Mouse (Mus musculus) cerebellum, postnatal 10 days (tissue): Measurements from ENCODE around the gene Crb3.

Experiments used
- DNase-seq, 2 experiments: peaks; one replicate each; pipeline ENCODE4 v3.0.0; 2021; ENCODE audit warnings: mixed read lengths in 2 of 2

Crb3 gene

GRCm38 (mm10) chr17:57107064-57107463 is 48.2 kb downstream of the Crb3 start:
- DNase-seq: no peak

- peak; percentile 33 to 43 for DNase-seq
Measured at GRCm38 (mm10) chr17:57108040-57108665, 49.2 kb downstream of the Crb3 start.

GRCm38 (mm10) chr17:57108666-57109171 is 49.8 kb downstream of the Crb3 start:
- DNase-seq: no peak

GRCm38 (mm10) chr17:57110005-57110404 is 51.1 kb downstream of the Crb3 start:
- no peak for DNase-seq

- no peak for DNase-seq
Measured at GRCm38 (mm10) chr17:57112768-57113474, 54.0 kb downstream of the Crb3 start.
